Mouse (Mus musculus) embryonic fibroblast, embryonic 13.5 days (primary cell): ENCODE results near the gene Hbb-bh1.

ENCODE experiments used
- CTCF ChIP-seq: IDR thresholded peaks from 2 replicates; pipeline ENCODE4 v1.5.1; 2011; ENCODE audit warnings: mild to moderate bottlenecking, control low read depth, low read length, moderate library complexity, borderline replicate concordance; ENCODE audit not compliant: insufficient read depth
- POLR2A ChIP-seq: IDR thresholded peaks from 2 replicates; pipeline ENCODE4 v1.6.1; 2011; ENCODE audit warnings: low read depth, mild to moderate bottlenecking, control low read depth, low read length, moderate library complexity

GRCm38 (mm10) chr7:103861531-103861930, 18.6 kb upstream of the Hbb-bh1 start:
- TF ChIP-seq CTCF = no peak
- no peak for TF ChIP-seq POLR2A
